Mouse (Mus musculus) stomach, postnatal 0 days (tissue): Measurements from ENCODE around the gene Vmn2r63. TPM values are rescaled to one million over a fixed set of nuclear protein-coding genes. Genes with fewer than 3 reads are reported as not detected.
"Not testable (repeated sequence)": the region's sequence is repeated elsewhere in the genome, so short reads cannot be mapped to it uniquely, and the experiment has no call there.

ENCODE experiments used
- ATAC-seq: fragments of 200-750 bp; cut with Nextera tagmentation; 2 replicates; pipeline ENCODE4 v1.8.0; 2017; ENCODE audit not compliant: low FRiP score, low TSS enrichment
- DNase-seq: peaks from one replicate; pipeline ENCODE4 v3.0.0-alpha.2; 2016; ENCODE audit warnings: low spot score
- H3K27ac ChIP-seq: fragments of 300-500 bp; sonication (generic); replicated peaks from 2 replicates; pipeline ENCODE4 v1.5.1; 2014; ENCODE audit warnings: mild to moderate bottlenecking, control low read depth
- H3K27me3 ChIP-seq: fragments of 300-500 bp; sonication (generic); 2 replicates; pipeline ENCODE4 v1.6.1; 2014; ENCODE audit warnings: low read length; ENCODE audit not compliant: control insufficient read depth, insufficient read depth
- H3K36me3 ChIP-seq: fragments of 300-500 bp; sonication (generic); 2 replicates; pipeline ENCODE4 v1.6.1; 2014; ENCODE audit warnings: low read length, mixed read lengths; ENCODE audit not compliant: control insufficient read depth, insufficient read depth
- H3K4me1 ChIP-seq: fragments of 300-500 bp; sonication (generic); replicated peaks from 2 replicates; pipeline ENCODE4 v1.6.1; 2014; ENCODE audit warnings: antibody characterized with exemption; ENCODE audit not compliant: control insufficient read depth, insufficient read depth
- H3K4me2 ChIP-seq: fragments of 300-500 bp; sonication (generic); replicated peaks from 2 replicates; pipeline ENCODE4 v1.6.1; 2014; ENCODE audit warnings: low read depth, mild to moderate bottlenecking, control low read depth, moderate library complexity
- H3K4me3 ChIP-seq: fragments of 300-500 bp; sonication (generic); 2 replicates; pipeline ENCODE4 v1.5.1; 2014; ENCODE audit warnings: low read depth, low read length, control low read depth
- H3K9ac ChIP-seq: fragments of 300-500 bp; sonication (generic); 2 replicates; pipeline ENCODE4 v1.6.1; 2014; ENCODE audit warnings: mild to moderate bottlenecking, low read length, control low read depth, mixed read lengths
- H3K9me3 ChIP-seq: fragments of 300-500 bp; sonication (generic); 2 replicates; pipeline ENCODE4 v1.6.1; 2016; ENCODE audit warnings: low read length; ENCODE audit not compliant: control insufficient read depth
- CTCF ChIP-seq: IDR thresholded peaks from 2 replicates; pipeline ENCODE4 v1.5.1; 2016; ENCODE audit warnings: antibody characterized with exemption, low read depth, mild to moderate bottlenecking, moderate library complexity
- EP300 ChIP-seq: optimal IDR thresholded peaks from 2 replicates; pipeline ENCODE3; 2016; ENCODE audit warnings: antibody characterized with exemption
- WGBS: fragments of 180-500 bp; shearing (Covaris S2); extraction: QIAGEN DNeasy Blood & Tissue Kit; methylation state at CpG from one replicate; pipeline ENCODE4 v1.1.7; 2014; 5-methylcytosine and 5-hydroxymethylcytosine counted together
- polyA plus RNA-seq: library from polyadenylated mRNA; unstranded; fragments of >200 nt; fragmentation: Nextera tagmentation; extraction: Ambion mirVana; gene quantifications from 2 replicates; pipeline ENCODE4 v1.2.1, GENCODE M21; 2015

Gene Vmn2r63
- polyA plus RNA-seq: 0.02 TPM in 1 of 2 replicates, not detected in the other

- not testable (repeated sequence) for H3K27me3 ChIP-seq, H3K4me1 ChIP-seq, ATAC-seq, H3K4me2 ChIP-seq, H3K27ac ChIP-seq, H3K9ac ChIP-seq, H3K9me3 ChIP-seq, DNase-seq, H3K4me3 ChIP-seq, H3K36me3 ChIP-seq
These were observed at the start of gene Vmn2r63 for GRCm38 (mm10) chr7:42933722-42934121. Gene Vmn2r63 (minus strand): TSS chr7:42933822.

GRCm38 (mm10) chr7:42980739-42981138 lies 47.1 kb upstream of the Vmn2r63 start:
- 92% methylated on average over 10 of the region's 10 CpGs for WGBS
- TF ChIP-seq CTCF (no peak), EP300 (no peak)
- H3K36me3 ChIP-seq: no peaks in the 10 kb centered on the region
- no peaks in the 10 kb centered on the region for H3K4me1 ChIP-seq
- ATAC-seq (no peak), DNase-seq (no peak)
- H3K4me2 ChIP-seq: no peak overlapping the region
- no peak overlapping the region for H3K9ac ChIP-seq
- no peaks in the 10 kb centered on the region for H3K27me3 ChIP-seq
- no peak overlapping the region for H3K4me3 ChIP-seq
- peaks cover 4% of the 10 kb centered on the region; the same call in 1 of the 2 replicates for H3K9me3 ChIP-seq
- H3K27ac ChIP-seq: no peak overlapping the region

GRCm38 (mm10) chr7:42980098-42980497 lies 46.5 kb upstream of the Vmn2r63 start:
- H3K36me3 ChIP-seq: no peaks in the 10 kb centered on the region
- no peak overlapping the region for H3K27ac ChIP-seq
- no peak overlapping the region for H3K9ac ChIP-seq
- peaks cover 4% of the 10 kb centered on the region; the same call in 1 of the 2 replicates for H3K9me3 ChIP-seq
- H3K4me2 ChIP-seq: no peak overlapping the region
- no peaks in the 10 kb centered on the region for H3K27me3 ChIP-seq
- TF ChIP-seq EP300 (no peak), CTCF (no peak)
- no peaks in the 10 kb centered on the region for H3K4me1 ChIP-seq
- WGBS: 79% methylated on average over 11 of the region's 11 CpGs
- ATAC-seq (no peak), DNase-seq (no peak)
- H3K4me3 ChIP-seq: no peak overlapping the region

- ATAC-seq: no peak
- no peaks in the 10 kb centered on the region for H3K36me3 ChIP-seq
- no peaks in the 10 kb centered on the region for H3K27me3 ChIP-seq
- H3K4me2 ChIP-seq: no peak overlapping the region
- no peaks in the 10 kb centered on the region for H3K4me1 ChIP-seq
- no peak for TF ChIP-seq CTCF
- TF ChIP-seq EP300: no peak
- 66% methylated on average over 9 of the region's 9 CpGs for WGBS
- no peak for DNase-seq
- H3K4me3 ChIP-seq: no peak overlapping the region
- no peak overlapping the region for H3K9ac ChIP-seq
- no peaks in the 10 kb centered on the region for H3K9me3 ChIP-seq
- no peak overlapping the region for H3K27ac ChIP-seq
These were observed 31.6 kb upstream of the Vmn2r63 start for GRCm38 (mm10) chr7:42965246-42965645.

GRCm38 (mm10) chr7:42898067-42898466 lies 35.6 kb downstream of the Vmn2r63 start:
- H3K9me3 ChIP-seq, H3K27me3 ChIP-seq, DNase-seq, H3K4me2 ChIP-seq, H3K9ac ChIP-seq, H3K27ac ChIP-seq, ATAC-seq, H3K4me3 ChIP-seq, H3K36me3 ChIP-seq, H3K4me1 ChIP-seq: not testable (repeated sequence)
- WGBS: 82% methylated on average over 2 of the region's 2 CpGs

GRCm38 (mm10) chr7:42878090-42878489 lies 55.5 kb downstream of the Vmn2r63 start:
- H3K9ac ChIP-seq: no peak overlapping the region
- no peak overlapping the region for H3K4me3 ChIP-seq
- ATAC-seq (no peak), DNase-seq (no peak)
- H3K4me2 ChIP-seq: no peak overlapping the region
- H3K4me1 ChIP-seq: no peaks in the 10 kb centered on the region
- WGBS: 46% methylated on average over 23 of the region's 23 CpGs
- no peaks in the 10 kb centered on the region for H3K9me3 ChIP-seq
- H3K27ac ChIP-seq: no peak overlapping the region
- H3K27me3 ChIP-seq: no peaks in the 10 kb centered on the region
- TF ChIP-seq CTCF: no peak
- TF ChIP-seq EP300: no peak
- no peaks in the 10 kb centered on the region for H3K36me3 ChIP-seq

GRCm38 (mm10) chr7:42866801-42867458 lies 66.7 kb downstream of the Vmn2r63 start, which contains the start of gene Gm2381:
Gene Gm2381 (minus strand): TSS chr7:42867234.
- H3K9ac ChIP-seq, H3K27me3 ChIP-seq, H3K4me1 ChIP-seq, H3K4me3 ChIP-seq, H3K9me3 ChIP-seq, H3K27ac ChIP-seq, DNase-seq, ATAC-seq, H3K36me3 ChIP-seq, H3K4me2 ChIP-seq: not testable (repeated sequence)
- 75% methylated on average over 8 of the region's 8 CpGs for WGBS
